In genomic region chr11:117522879-117523519, GRCm38 (mm10) we compare ENCODE assay signal across 10 mouse cellular contexts. TPM values are rescaled to one million over a fixed set of nuclear protein-coding genes. Genes with fewer than 3 reads are reported as not detected.
DNase-seq lines count a peak whose midpoint lies in the region; ATAC-seq and TF ChIP-seq lines count a peak whose summit lies in the region.
"Had no signal": no experiment of that assay in that cellular context is flagged by ENCODE, and none has a peak within 500 bp of the region (broad histone marks: within the 10 kb centered on the region; RNA-seq: fewer than 3 reads in every experiment).

No protein-coding gene starts in this region.

- H3K9me3 ChIP-seq in liver, embryonic 11.5 days (ENCODE audit: control insufficient read depth, low read length) = no peaks in the 10 kb centered on the region
- no peaks in the 10 kb centered on the region for H3K9me3 ChIP-seq in forebrain, embryonic 14.5 days (replicated peaks; ENCODE audit: control insufficient read depth, low read length)
- no peaks in the 10 kb centered on the region for H3K9me3 ChIP-seq in heart, embryonic 16.5 days (replicated peaks; ENCODE audit: control insufficient read depth, low read length)
- H3K9me3 ChIP-seq: G1E; liver, embryonic 13.5 days had no signal

- no peak overlapping the region for H3K27ac ChIP-seq in liver, embryonic 11.5 days (ENCODE audit: low read depth, low read length)
- peak overlapping the region; percentile 91 for H3K27ac ChIP-seq in forebrain, embryonic 14.5 days (ENCODE audit: low read depth, low read length)
- peak overlapping the region; percentile 82 for H3K27ac ChIP-seq in heart, embryonic 16.5 days (ENCODE audit: low read length)
- H3K27ac ChIP-seq: liver, embryonic 13.5 days had no signal

- no peak for TF ChIP-seq CTCF in lung, adult 2 months (IDR thresholded peaks at IDR 0.05; ENCODE audit: insufficient read depth, low read length)

- DNase-seq in liver = peak; percentile 11
- no peak for DNase-seq in liver, embryonic 11.5 days (ENCODE audit: low spot score)
- DNase-seq in forebrain, embryonic 14.5 days (ENCODE audit: low spot score) = peak; percentile 87
- peak; percentile 86 for DNase-seq in kidney, postnatal 14 days
- DNase-seq in lung, adult 2 months = peak; percentile 54
- peak; percentile 69 to 81 for DNase-seq in right cerebral cortex, adult 2 months (ENCODE audit: low spot score in 2 of 2)
- DNase-seq in thymus, postnatal 14 days = no peak
- DNase-seq: liver, embryonic 13.5 days had no signal

- 69% methylated on average over 15 of the region's 16 CpGs for WGBS in liver, embryonic 11.5 days
- WGBS in forebrain, embryonic 14.5 days = 22% methylated on average over 16 of the region's 16 CpGs
- 31% methylated on average over 16 of the region's 16 CpGs for WGBS in heart, embryonic 16.5 days
- WGBS in lung, adult 2 months = 44% methylated on average over 16 of the region's 16 CpGs

- TF ChIP-seq POLR2A in lung, adult 2 months (IDR thresholded peaks at IDR 0.05; ENCODE audit: borderline replicate concordance, extremely low read depth, low read depth, low read length) = no peak

- H3K4me1 ChIP-seq in liver, embryonic 11.5 days (replicated peaks; ENCODE audit: control insufficient read depth, insufficient read depth, low read length) = no peaks in the 10 kb centered on the region
- H3K4me1 ChIP-seq in forebrain, embryonic 14.5 days (ENCODE audit: control insufficient read depth, insufficient read depth, low read length) = peaks cover 35% of the 10 kb centered on the region
- peaks cover 11% of the 10 kb centered on the region for H3K4me1 ChIP-seq in heart, embryonic 16.5 days (ENCODE audit: control insufficient read depth, insufficient read depth, low read length)
- H3K4me1 ChIP-seq in lung, adult 2 months (ENCODE audit: control insufficient read depth, insufficient read depth, low read length) = peaks cover 9% of the 10 kb centered on the region; the same call in 1 of the 2 replicates
- H3K4me1 ChIP-seq: liver, embryonic 13.5 days had no signal

- H3K4me3 ChIP-seq in liver, embryonic 11.5 days (ENCODE audit: low read depth, low read length) = no peak overlapping the region
- no peak overlapping the region for H3K4me3 ChIP-seq in forebrain, embryonic 14.5 days (ENCODE audit: low read depth, low read length)
- H3K4me3 ChIP-seq in heart, embryonic 16.5 days (ENCODE audit: low read length) = no peak overlapping the region
- H3K4me3 ChIP-seq in lung, adult 2 months (replicated peaks; ENCODE audit: extremely low read depth, low read depth, low read length) = no peak overlapping the region
- H3K4me3 ChIP-seq: liver, embryonic 13.5 days had no signal

- H3K9ac ChIP-seq in liver, embryonic 11.5 days (ENCODE audit: low read depth, low read length) = no peak overlapping the region
- H3K9ac ChIP-seq in forebrain, embryonic 14.5 days (ENCODE audit: low read length) = no peak overlapping the region; the same call in 1 of the 2 replicates
- peak overlapping the region; percentile 23 for H3K9ac ChIP-seq in heart, embryonic 16.5 days (ENCODE audit: low read length)
- H3K9ac ChIP-seq: liver, embryonic 13.5 days had no signal

- peaks cover 6% of the 10 kb centered on the region for H3K27me3 ChIP-seq in liver, embryonic 11.5 days (replicated peaks; ENCODE audit: control insufficient read depth, insufficient read depth, low read length)
- no peaks in the 10 kb centered on the region for H3K27me3 ChIP-seq in forebrain, embryonic 14.5 days (replicated peaks; ENCODE audit: control insufficient read depth, insufficient read depth, low read length)
- 0 out of 2 replicates have a peak, but pooled peaks cover 3% of the 10 kb centered on the region for H3K27me3 ChIP-seq in heart, embryonic 16.5 days (ENCODE audit: control insufficient read depth, insufficient read depth, low read length)

- ATAC-seq in liver, embryonic 11.5 days (replicated peaks; ENCODE audit: low FRiP score) = no peak
- peak; percentile 86 for ATAC-seq in forebrain, embryonic 14.5 days
- peak; percentile 81 for ATAC-seq in heart, embryonic 16.5 days (replicated peaks; ENCODE audit: extremely low read depth, insufficient read depth, low FRiP score)

- no peaks in the 10 kb centered on the region for H3K36me3 ChIP-seq in liver, embryonic 11.5 days (ENCODE audit: control insufficient read depth, insufficient read depth, low read length)
- no peaks in the 10 kb centered on the region for H3K36me3 ChIP-seq in forebrain, embryonic 14.5 days (ENCODE audit: control insufficient read depth, insufficient read depth, low read length)
- no peaks in the 10 kb centered on the region for H3K36me3 ChIP-seq in heart, embryonic 16.5 days (ENCODE audit: control insufficient read depth, insufficient read depth)
- H3K36me3 ChIP-seq: G1E; liver, embryonic 13.5 days had no signal

- no peak overlapping the region for H3K4me2 ChIP-seq in liver, embryonic 11.5 days
- H3K4me2 ChIP-seq in forebrain, embryonic 14.5 days (ENCODE audit: low read length) = no peak overlapping the region; the same call in 1 of the 2 replicates
- H3K4me2 ChIP-seq in heart, embryonic 16.5 days (ENCODE audit: low read depth, low read length) = peak overlapping the region; percentile 20; the same call in 1 of the 2 replicates
- H3K4me2 ChIP-seq: liver, embryonic 13.5 days had no signal

RNA-seq across cellular contexts. Expression of gene Gm11733, which starts 38.8 kb away (rescaled TPM):
- polyA plus RNA-seq in liver, embryonic 11.5 days (2014; fragmentation: Nextera tagmentation; extraction: Ambion mirVana) = not detected in 2 replicates
- 0.09 and 0.11 TPM in 2 replicates for polyA plus RNA-seq in forebrain, embryonic 14.5 days (2014; fragmentation: Nextera tagmentation; extraction: Ambion mirVana)
- polyA plus RNA-seq in heart, embryonic 16.5 days (2015; fragmentation: Nextera tagmentation; extraction: Ambion mirVana) = not detected in 2 replicates
- polyA plus RNA-seq in lung, adult 2 months (2012; rRNA removed) = not detected in 2 replicates
- polyA plus RNA-seq: G1E; liver, embryonic 13.5 days had no signal

Comparison
In these comparisons a context has a peak if more than half of its experiments do, and no peak if none do; other contexts are left out.
1. DNase-seq: peak in liver (single experiment), forebrain, embryonic 14.5 days (single experiment), kidney, postnatal 14 days (single experiment), lung, adult 2 months (single experiment) and right cerebral cortex, adult 2 months (2 of 2); none in liver, embryonic 11.5 days (single experiment) and thymus, postnatal 14 days (single experiment).